Mouse (Mus musculus): ENCODE measurements around the gene Asb7. TPM values are rescaled to one million over a fixed set of nuclear protein-coding genes. Genes with fewer than 3 reads are reported as not detected.

The Asb7 gene
- total RNA-seq, 2 experiments from 2014 or later = 17.3 to 19.9 TPM

DNA sequence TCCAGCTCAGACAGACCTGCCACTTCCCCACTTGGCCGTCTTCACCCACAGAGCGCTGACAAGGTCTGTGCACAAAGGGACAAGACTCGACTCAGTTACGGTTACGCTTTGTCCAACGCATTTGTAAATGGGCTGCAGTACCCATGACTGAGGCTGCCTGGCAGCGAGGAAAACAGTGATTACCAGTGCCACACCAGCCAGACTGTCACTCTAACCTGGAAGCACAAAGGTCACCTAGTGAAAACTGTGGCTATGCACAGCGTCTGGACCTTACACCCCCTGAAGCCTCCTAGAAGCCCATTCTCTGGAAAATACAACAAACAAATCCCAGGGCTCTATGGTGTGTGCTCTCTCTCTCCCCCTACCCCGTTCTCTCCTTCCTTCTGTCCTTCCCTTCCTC lies 33.9 kb downstream of the Asb7 start:
- no peak for DNase-seq (ENCODE audit: low spot score in 2 of 2)

DNA sequence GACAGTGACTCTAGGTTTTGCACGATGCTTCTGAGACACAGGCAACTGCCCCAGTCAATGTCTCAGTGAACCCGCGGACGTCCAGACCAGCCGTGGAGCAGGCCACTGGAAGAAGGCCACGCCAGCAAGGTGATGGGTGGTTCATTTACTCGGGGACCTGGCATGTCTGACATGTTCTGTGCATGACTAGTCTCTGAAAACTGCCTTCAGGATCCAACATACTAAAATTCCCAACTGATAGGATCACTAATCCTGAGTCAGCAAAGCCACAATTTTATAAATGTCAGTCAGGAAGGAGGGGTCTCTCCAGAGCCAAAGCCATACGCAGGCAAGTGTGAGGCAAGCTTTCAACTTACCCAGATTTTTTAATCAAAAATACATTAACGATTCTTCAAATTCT lies 35.8 kb downstream of the Asb7 start:
- no peak for DNase-seq (ENCODE audit: low spot score in 2 of 2)

DNA sequence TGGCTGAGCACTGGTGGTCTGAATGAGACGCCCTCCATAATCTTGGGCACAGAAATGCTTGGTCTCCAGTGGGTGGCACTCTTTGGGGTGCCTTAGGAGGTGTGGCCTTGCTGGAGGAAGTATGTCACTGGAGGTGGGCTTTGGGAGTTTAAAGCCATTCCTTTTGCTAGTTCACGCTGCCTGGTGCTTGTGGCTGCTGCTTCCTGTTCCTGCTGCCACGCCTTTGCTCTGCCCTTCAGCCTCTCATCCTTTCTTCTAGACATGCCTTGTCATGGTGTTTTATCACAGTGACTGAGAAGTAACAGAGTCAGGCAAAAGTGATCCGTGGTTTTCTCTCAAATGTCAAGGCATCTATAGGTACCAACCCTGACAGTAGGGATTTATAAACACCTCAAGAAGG lies 37.2 kb downstream of the Asb7 start:
- DNase-seq (ENCODE audit: low spot score in 2 of 2) = no peak

DNA sequence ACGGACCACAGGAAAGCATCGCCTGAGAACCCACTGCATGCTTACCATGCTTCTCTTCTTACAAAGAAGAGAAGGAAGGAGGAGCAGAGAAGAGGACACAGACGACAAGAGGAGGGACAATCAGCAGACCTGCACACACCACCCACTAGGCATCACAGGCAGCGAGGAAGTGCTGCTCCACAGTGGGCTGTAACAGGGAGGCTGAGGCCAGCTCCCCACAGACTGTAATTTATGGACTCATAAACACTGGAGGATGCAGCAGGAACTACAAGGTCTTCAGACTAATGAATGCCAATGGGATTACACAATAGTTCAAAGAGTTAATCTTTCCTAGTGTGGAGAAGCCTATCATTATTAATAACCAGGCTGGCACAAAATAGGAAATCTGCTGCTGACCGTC lies 38.5 kb downstream of the Asb7 start:
- DNase-seq (ENCODE audit: low spot score in 2 of 2) = no peak

DNA sequence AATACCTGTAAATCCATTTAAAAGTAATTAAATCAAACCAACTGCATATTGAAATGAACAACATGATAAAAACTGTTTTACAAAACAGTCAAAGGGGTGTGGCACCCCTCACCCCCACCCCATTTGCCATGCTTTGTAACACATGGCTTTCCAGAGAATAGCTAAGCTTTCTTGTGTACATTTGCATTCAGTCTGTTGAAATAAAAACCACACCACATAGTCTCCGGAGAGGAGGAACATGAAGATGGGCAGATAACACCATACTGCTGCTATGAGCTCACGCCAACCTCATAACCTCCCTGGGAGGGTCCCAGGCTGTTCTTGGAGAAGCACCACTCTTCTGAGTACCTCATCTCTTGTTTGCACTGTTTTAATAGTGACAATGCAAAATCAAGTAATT lies 40.2 kb downstream of the Asb7 start:
- no peak for DNase-seq (ENCODE audit: low spot score in 2 of 2)

DNA sequence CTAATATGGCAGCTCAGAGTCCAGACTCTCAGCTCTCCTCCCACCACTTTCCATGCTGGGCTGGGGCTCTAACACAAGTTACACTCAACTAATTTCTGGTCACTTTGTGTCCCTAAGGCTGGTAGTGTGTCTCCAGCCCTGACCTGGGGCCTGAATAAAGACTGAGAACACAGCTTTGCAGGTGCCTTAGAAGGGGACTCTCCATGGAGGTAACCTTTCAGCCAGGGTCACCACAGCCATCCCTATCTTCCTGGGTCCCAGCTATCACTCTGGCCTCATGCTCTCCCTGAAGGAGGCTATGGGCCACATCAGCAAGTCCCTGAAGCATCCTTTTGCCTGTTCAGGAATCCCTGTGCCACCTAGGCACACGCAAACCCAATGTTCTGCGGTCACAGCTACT lies 43.7 kb downstream of the Asb7 start:
- no peak for DNase-seq (ENCODE audit: low spot score in 2 of 2)

DNA sequence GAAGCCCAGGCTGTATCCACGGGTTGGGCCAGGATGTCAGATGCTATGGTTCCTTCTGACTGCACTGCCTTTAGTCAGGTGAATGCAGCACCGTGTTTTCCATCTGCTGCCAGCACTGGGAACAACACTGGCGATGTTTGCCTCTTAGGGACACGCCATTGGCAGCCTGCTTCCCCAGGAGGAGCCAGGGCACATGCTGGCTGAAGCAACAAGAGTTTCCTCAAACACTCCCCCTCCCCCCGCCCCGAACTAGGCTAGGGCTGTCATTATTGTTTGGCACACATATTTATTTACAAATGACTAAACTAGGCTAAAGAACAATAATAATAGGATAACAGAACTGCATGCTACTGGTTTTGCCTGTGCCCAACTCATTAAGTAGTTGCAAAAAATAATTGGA lies 56.0 kb downstream of the Asb7 start:
- no peak for DNase-seq (ENCODE audit: low spot score in 2 of 2)

DNA sequence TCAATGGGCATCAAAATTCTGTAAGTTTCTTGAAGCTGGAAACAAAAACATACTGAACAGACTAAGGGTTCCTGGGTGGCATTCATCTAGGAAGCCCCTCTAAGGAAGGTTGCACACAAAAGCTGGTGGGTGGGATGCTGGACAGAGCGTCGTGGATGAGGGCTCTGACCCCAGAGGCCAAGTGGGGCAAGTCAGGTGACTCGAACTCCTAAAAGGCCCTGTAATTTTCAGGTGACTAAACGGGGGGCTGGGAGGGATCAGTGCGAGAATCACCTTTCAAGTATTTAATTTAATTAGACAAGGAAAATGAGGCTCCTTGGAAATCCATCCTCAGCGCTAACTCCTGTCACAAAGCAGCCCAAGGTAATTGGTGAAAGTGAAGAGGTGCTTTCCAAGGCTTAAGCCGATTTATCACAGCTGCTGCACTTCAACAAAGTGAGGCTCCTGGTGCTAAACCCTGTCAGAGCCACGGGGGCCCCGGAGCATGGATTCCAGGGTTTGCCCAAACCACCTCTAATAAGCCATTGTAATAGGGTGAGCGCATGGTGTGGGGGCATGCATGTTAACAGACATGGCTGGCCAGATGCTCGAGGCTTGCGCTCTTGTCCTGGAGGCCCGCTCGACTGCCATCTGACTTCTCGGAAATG lies 59.1 kb downstream of the Asb7 start:
- DNase-seq (ENCODE audit: low spot score in 2 of 2) = no peak

DNA sequence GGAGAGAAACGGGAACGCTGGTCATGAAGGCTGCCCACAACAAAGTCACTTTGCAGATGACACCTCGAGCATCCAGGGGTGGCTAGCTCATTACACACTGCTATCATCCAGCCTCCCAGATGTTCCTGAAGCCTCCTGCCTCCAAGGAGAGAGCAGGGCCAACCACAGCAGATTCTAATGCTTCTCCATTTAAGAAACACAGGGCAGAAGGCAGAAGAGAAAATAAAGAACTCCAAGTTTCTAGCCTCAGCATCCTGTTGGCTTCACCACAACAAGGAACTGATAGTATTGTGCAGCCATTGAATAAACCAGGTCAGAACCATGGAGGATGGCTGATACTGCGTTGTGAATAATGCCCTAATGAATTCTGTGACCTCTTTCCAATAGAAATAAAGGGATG lies 60.0 kb downstream of the Asb7 start:
- DNase-seq (ENCODE audit: low spot score in 2 of 2) = no peak

DNA sequence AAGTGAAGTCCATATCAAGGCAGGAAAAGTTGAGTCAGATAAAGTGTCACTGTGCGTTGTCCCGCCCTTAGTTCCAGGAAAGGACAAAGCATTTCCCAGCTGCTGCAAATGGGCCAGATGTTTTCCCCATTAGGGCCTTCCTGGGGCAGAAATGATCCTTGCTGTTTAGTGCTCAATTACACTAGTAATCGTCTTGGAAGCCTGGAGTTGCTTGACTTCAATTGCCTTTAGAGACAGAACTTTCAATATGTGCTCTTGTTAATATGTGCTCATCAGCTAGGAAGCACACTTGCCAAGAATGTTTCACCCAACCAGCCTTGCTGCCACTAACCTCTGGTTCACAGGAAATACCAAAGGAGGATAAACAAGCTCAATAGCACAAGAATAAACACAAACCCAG lies 66.0 kb downstream of the Asb7 start:
- DNase-seq (ENCODE audit: low spot score in 2 of 2) = no peak

DNA sequence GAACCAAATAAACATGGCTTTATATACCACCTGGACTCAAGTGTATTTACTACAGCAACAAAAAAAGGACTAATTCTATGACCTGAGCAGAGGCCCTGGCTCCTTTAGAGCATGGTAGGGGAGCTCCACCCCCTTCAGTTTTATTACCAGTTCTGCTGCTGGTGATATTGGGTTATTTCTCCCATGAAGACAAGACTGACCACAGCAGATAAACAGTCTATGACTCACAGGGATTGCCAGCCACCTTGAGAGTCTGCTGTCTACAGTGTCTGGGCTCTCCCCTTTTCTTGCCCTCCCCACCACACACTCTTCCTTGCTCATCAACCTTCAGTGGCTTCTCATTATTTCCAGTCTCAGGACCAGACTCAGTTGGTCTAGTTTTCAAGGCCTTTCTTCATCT lies 87.5 kb downstream of the Asb7 start:
- DNase-seq (ENCODE audit: low spot score in 2 of 2) = no peak

DNA sequence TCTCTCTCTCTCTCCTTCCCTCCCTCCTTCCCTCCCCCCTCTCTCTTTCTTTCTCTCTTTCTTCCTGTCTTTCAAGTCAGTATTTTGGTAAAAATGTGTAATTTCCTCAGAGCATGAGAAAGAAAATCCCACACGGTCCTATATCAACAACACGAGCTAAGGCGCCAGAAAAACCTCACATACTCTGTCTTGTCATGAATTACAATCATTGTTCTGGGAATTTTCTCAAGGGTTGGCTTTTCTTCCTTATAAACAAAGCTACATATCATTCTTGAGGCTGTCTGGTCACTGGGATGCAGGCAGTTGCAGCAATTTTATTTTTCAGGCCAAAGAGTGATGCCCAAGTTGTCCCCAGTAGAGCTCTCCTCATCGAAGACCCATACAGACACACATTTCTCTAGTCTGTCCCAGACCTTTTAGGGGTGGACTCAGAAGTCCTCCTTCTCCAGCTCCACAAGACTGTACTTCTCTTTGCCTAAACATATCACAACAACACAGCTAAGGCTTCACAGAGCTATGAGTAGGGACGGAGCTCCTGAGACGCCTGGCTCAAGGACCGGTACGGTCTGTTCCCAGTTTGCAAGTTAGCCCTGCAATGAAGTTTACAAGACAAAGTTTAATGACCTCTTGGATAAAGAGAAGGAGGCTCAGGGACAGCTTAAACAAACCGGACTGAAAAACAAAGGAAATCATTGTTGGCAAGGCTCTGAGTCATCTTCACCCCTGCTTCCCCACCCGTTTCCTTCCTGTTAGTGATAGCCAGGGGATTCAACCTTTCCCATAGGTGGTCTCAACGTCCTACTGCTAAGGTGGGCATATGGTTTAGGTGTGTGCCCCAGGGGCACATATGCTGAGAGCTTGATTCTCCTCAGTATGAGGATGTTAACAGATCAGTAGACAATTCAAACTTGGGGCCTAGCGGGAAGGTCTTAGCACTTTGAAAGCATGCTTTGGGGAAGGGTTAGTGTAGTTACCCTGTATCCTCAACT lies 88.5 kb downstream of the Asb7 start:
- DNase-seq (ENCODE audit: low spot score in 2 of 2) = no peak

DNA sequence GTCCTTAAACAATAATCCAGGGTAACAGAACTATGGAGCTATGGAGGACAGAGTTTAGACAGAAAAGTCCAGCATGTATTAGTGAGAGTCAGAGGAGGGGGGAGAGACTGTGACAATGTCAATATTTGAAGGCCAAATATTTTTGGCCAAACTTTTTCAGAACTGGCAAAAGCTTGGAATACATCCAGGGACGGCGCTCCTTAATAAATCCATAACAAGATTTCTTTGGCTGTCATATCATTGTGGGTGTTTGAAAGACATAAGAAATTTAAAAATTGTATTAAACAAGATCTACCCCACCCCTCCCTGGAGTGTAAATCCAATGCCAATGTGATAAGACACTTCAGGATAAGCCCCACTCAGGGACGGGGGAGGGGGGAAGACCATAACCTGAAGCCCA lies 89.3 kb downstream of the Asb7 start:
- no peak for DNase-seq (ENCODE audit: low spot score in 2 of 2)

DNA sequence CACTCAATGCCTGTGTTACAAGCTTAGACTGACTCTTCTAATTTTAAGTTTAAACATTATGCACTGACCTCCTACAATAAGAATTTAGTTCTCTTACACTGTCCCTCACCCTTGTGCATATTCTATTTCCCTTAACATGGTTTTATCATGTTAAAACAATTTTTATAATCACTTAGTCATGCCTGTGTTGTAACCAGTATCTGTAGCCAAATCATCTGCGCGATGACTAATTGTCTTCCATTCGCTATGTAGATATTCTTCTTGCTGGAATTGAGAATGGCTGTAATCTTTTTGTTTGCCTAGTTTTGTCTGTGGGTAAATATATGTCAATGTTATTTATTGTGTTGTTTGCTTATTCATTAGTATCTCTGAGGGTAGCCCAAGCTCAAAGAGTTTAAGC lies 91.5 kb downstream of the Asb7 start:
- DNase-seq (ENCODE audit: low spot score in 2 of 2) = no peak

Other genes with a start within 250 kb of the Asb7 start
- gene Lins1, start 293 bp upstream of the Asb7 start, total RNA-seq (2021) = 10 to 100 TPM in 1 of 2 experiments, 1 to 10 TPM in 1; 8.9 to 10.4 TPM
- under 1 TPM; 0.28 to 0.59 TPM for gene Cers3, start 53.9 kb upstream of the Asb7 start, total RNA-seq (2021)
- gene Adamts17, start 150.1 kb upstream of the Asb7 start, total RNA-seq (2021) = 10 to 100 TPM; 20.2 to 23.8 TPM